In the genomic region with DNA sequence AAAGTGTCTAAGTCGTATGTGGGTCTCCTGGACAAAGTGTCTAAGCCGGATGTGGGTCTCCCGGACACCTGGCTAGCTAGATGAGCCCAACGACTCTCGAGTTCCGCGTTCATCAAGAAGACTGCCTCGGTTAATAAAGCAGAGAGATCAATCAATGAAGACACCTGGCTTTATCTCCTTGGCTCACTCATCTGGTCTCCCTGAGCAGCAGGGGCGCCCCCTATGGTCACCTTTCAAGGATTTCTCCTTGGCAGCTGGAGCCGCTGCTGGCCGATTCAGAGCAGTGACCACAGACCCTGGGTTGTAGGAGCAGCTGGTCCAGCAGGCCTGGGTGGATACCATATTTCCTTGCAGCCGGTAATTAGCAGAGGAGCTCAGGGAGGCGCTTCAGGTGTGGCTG, we compare ENCODE assay signal across 9 mouse cellular contexts. TPM values are rescaled to one million over a fixed set of nuclear protein-coding genes. Genes with fewer than 3 reads are reported as not detected.
A peak's percentile ranks its signal among the peaks of the same experiment; 100 is the strongest.
DNase-seq lines count a peak whose midpoint lies in the region; ATAC-seq and TF ChIP-seq lines count a peak whose summit lies in the region.
"Had no signal": no experiment of that assay in that cellular context is flagged by ENCODE, and none has a peak within 500 bp of the region (broad histone marks: within the 10 kb centered on the region; RNA-seq: fewer than 3 reads in every experiment).

No protein-coding gene starts in this region.

- no peak overlapping the region for H3K4me3 ChIP-seq in kidney, adult 2 months (ENCODE audit: insufficient read depth, low read depth, low read length)
- peak overlapping the region; percentile 63 for H3K4me3 ChIP-seq in midbrain, postnatal 0 days (ENCODE audit: low read depth, low read length)

- DNase-seq in kidney, adult 2 months = peak; percentile 32
- DNase-seq in kidney, adult 9 months = no peak
- peak; percentile 58 for DNase-seq in embryo, embryonic 9.5 days (ENCODE audit: extremely low spot score)
- peak; percentile 54 for DNase-seq in induced T-regulatory cell, adult 2 months (ENCODE audit: low read depth)
- peak; percentile 60 for DNase-seq in midbrain, postnatal 0 days (ENCODE audit: low spot score)
- no peak for DNase-seq in urinary bladder, adult 18-20 months (ENCODE audit: low spot score in 2 of 2)
- no peak for DNase-seq in cerebellum, postnatal 14 days
- no peak for DNase-seq in yolk sac, embryonic 10.5 days (ENCODE audit: low spot score)
- DNase-seq: liver, embryonic 13.5 days had no signal

- TF ChIP-seq CTCF in kidney, adult 2 months (conservative IDR thresholded peaks at IDR 0.05; ENCODE audit: insufficient read depth, insufficient read length, low read depth, low read length) = no peak; the same call in 1 of the 2 replicates
- peak; percentile 69 for TF ChIP-seq CTCF in midbrain, postnatal 0 days (IDR thresholded peaks at IDR 0.05)

- no peak for ATAC-seq in midbrain, postnatal 0 days (ENCODE audit: low FRiP score)

- 32% methylated on average over 13 of the region's 13 CpGs for WGBS in kidney, adult 2 months
- 24% methylated on average over 13 of the region's 13 CpGs for WGBS in midbrain, postnatal 0 days

- no peaks in the 10 kb centered on the region for H3K9me3 ChIP-seq in midbrain, postnatal 0 days (ENCODE audit: low read length)
- H3K9me3 ChIP-seq: liver, embryonic 13.5 days had no signal

- 0 out of 2 replicates have a peak overlapping the region, but pooled peaks have one; percentile 4 for H3K9ac ChIP-seq in midbrain, postnatal 0 days (replicated peaks; ENCODE audit: low read length, poor library complexity, severe bottlenecking)

- H3K27ac ChIP-seq in kidney, adult 2 months (ENCODE audit: insufficient read depth, low read depth, low read length) = no peak overlapping the region
- no peak overlapping the region for H3K27ac ChIP-seq in midbrain, postnatal 0 days (ENCODE audit: low read depth, low read length)
- H3K27ac ChIP-seq: liver, embryonic 13.5 days had no signal

- no peaks in the 10 kb centered on the region for H3K27me3 ChIP-seq in kidney, adult 2 months (replicated peaks; ENCODE audit: control insufficient read depth, insufficient read depth, low read length)
- H3K27me3 ChIP-seq in midbrain, postnatal 0 days (ENCODE audit: insufficient read depth, low read length) = peaks cover 18% of the 10 kb centered on the region

- H3K36me3 ChIP-seq in kidney, adult 2 months (ENCODE audit: control insufficient read depth, insufficient read depth, low read length) = no peaks in the 10 kb centered on the region
- no peaks in the 10 kb centered on the region for H3K36me3 ChIP-seq in midbrain, postnatal 0 days (ENCODE audit: insufficient read depth, low read length)
- H3K36me3 ChIP-seq: liver, embryonic 13.5 days had no signal

- TF ChIP-seq POLR2A in kidney, adult 2 months (IDR thresholded peaks at IDR 0.05; ENCODE audit: low read depth, low read length) = no peak

- peak overlapping the region; percentile 100 for H3K4me2 ChIP-seq in midbrain, postnatal 0 days (ENCODE audit: low read depth, low read length, poor library complexity, severe bottlenecking)

- peaks cover 14% of the 10 kb centered on the region; the same call in 1 of the 2 replicates for H3K4me1 ChIP-seq in kidney, adult 2 months (ENCODE audit: control insufficient read depth, insufficient read depth, low read length)
- 0 out of 2 replicates have a peak, but pooled peaks cover 3% of the 10 kb centered on the region for H3K4me1 ChIP-seq in midbrain, postnatal 0 days (ENCODE audit: insufficient read depth, low read length)

RNA-seq across cellular contexts. Expression of gene Slc16a8, which starts 7.8 kb away (rescaled TPM):
- polyA plus RNA-seq in kidney, adult 2 months (2012; rRNA removed) = 0.23 and 0.49 TPM in 2 replicates
- total RNA-seq in midbrain, postnatal 0 days (2014; rRNA removed) = 0.93 TPM in 1 of 2 replicates, not detected in the other
- polyA plus RNA-seq in midbrain, postnatal 0 days (2015; fragmentation: Nextera tagmentation; extraction: Ambion mirVana) = 0.45 and 0.54 TPM in 2 replicates
- polyA plus RNA-seq: liver, embryonic 13.5 days had no signal

RNA-seq across cellular contexts. Expression of gene Baiap2l2, which starts 23.0 kb away (rescaled TPM):
- 113 and 170 TPM in 2 replicates for polyA plus RNA-seq in kidney, adult 2 months (2012; rRNA removed)
- total RNA-seq in midbrain, postnatal 0 days (2014; rRNA removed) = 3.0 and 3.1 TPM in 2 replicates
- polyA plus RNA-seq in midbrain, postnatal 0 days (2015; fragmentation: Nextera tagmentation; extraction: Ambion mirVana) = 8.0 and 8.5 TPM in 2 replicates

RNA-seq across cellular contexts. Expression of gene Gm49486, which starts 33.2 kb away (rescaled TPM):
- polyA plus RNA-seq in kidney, adult 2 months (2012; rRNA removed) = 0.04 and 0.11 TPM in 2 replicates
- 1.8 and 3.7 TPM in 2 replicates for total RNA-seq in midbrain, postnatal 0 days (2014; rRNA removed)
- 1.1 and 2.0 TPM in 2 replicates for polyA plus RNA-seq in midbrain, postnatal 0 days (2015; fragmentation: Nextera tagmentation; extraction: Ambion mirVana)
- polyA plus RNA-seq: liver, embryonic 13.5 days had no signal

RNA-seq across cellular contexts. Expression of gene Pick1, which starts 33.4 kb away (rescaled TPM):
- 29.8 and 31.4 TPM in 2 replicates for polyA plus RNA-seq in kidney, adult 2 months (2012; rRNA removed)
- total RNA-seq in midbrain, postnatal 0 days (2014; rRNA removed) = 65.8 and 81.1 TPM in 2 replicates
- 78.1 and 84.2 TPM in 2 replicates for polyA plus RNA-seq in midbrain, postnatal 0 days (2015; fragmentation: Nextera tagmentation; extraction: Ambion mirVana)

Comparison
In these comparisons a context has a peak if more than half of its experiments do, and no peak if none do; other contexts are left out.
1. DNase-seq: peak in kidney, adult 2 months (single experiment), embryo, embryonic 9.5 days (single experiment), induced T-regulatory cell, adult 2 months (single experiment) and midbrain, postnatal 0 days (single experiment); none in kidney, adult 9 months (single experiment), urinary bladder, adult 18-20 months (0 of 2), cerebellum, postnatal 14 days (0 of 2) and yolk sac, embryonic 10.5 days (single experiment).
2. RNA of gene Baiap2l2, which starts 23.0 kb away (polyA plus RNA-seq): 113 to 170 TPM in kidney, adult 2 months; 8.0 to 8.5 TPM in midbrain, postnatal 0 days; every median in the first group is over 10 times any median in the second.